Mouse (Mus musculus): ENCODE results near the gene Ndel1.

GRCm38 (mm10) chr11:68902367-68902766 lies 30.7 kb upstream of the Ndel1 start:
- no peak for TF ChIP-seq CTCF (IDR thresholded peaks at IDR 0.05; ENCODE audit: control insufficient read depth, insufficient read depth, low read length)
- TF ChIP-seq POLR2A (IDR thresholded peaks at IDR 0.05; ENCODE audit: borderline replicate concordance, control insufficient read depth, low read depth, low read length): no peak

Data from bone marrow, adult 2 months (tissue).